Mouse (Mus musculus) MEL (cell line): ENCODE measurements around the gene H3f3b.

Experiments used
- CHD2 ChIP-seq: IDR thresholded peaks from 2 replicates; pipeline ENCODE4 v1.6.1; 2011; ENCODE audit warnings: low read length, improper control_type of control experiment
- CTCF ChIP-seq, 3 experiments: IDR thresholded peaks in 2 of 3; conservative IDR thresholded peaks in 1 of 3; 2 replicates each; pipeline ENCODE4 v1.5.1; 2011 to 2012; ENCODE audit warnings: low read length in 3 of 3, low read depth in 2 of 3, mild to moderate bottlenecking in 2 of 3, improper control_type of control experiment in 1 of 3, inconsistent platforms in 1 of 3, mixed read lengths in 1 of 3, moderate library complexity in 1 of 3; ENCODE audit not compliant: control insufficient read depth in 1 of 3, insufficient read depth in 1 of 3, poor library complexity in 1 of 3, severe bottlenecking in 1 of 3
- EP300 ChIP-seq, 2 experiments: IDR thresholded peaks; 2 replicates each; pipeline ENCODE4 v1.6.1; 2011; ENCODE audit warnings: improper control_type of control experiment in 2 of 2, low read length in 2 of 2, low read depth in 1 of 2, mild to moderate bottlenecking in 1 of 2
- GABPA ChIP-seq: IDR thresholded peaks from 2 replicates; pipeline ENCODE4 v1.6.1; 2012; ENCODE audit warnings: low read depth, mild to moderate bottlenecking, inconsistent platforms, low read length, improper control_type of control experiment, moderate library complexity
- POLR2A ChIP-seq, 2 experiments: IDR thresholded peaks; 2 replicates each; pipeline ENCODE4 v1.6.1; 2011 to 2012; ENCODE audit warnings: low read length in 2 of 2, mild to moderate bottlenecking in 2 of 2, control low read depth in 1 of 2, improper control_type of control experiment in 1 of 2, low read depth in 1 of 2, moderate library complexity in 1 of 2; ENCODE audit not compliant: control insufficient read depth in 1 of 2, insufficient read depth in 1 of 2, poor library complexity in 1 of 2
- SMC3 ChIP-seq: IDR thresholded peaks from 2 replicates; pipeline ENCODE4 v1.6.1; 2011; ENCODE audit warnings: low read depth, low read length, improper control_type of control experiment
- TCF12 ChIP-seq: IDR thresholded peaks from 2 replicates; pipeline ENCODE4 v1.6.1; 2014; ENCODE audit warnings: low read depth, mild to moderate bottlenecking, inconsistent platforms, low read length, improper control_type of control experiment, moderate library complexity
- USF1 ChIP-seq: IDR thresholded peaks from 2 replicates; pipeline ENCODE4 v1.6.1; 2014; ENCODE audit warnings: low read depth, mild to moderate bottlenecking, inconsistent platforms, low read length, improper control_type of control experiment, moderate library complexity
- USF2 ChIP-seq, 2 experiments: IDR thresholded peaks; 2 replicates each; pipeline ENCODE4 v1.6.1; 2011 to 2012; ENCODE audit warnings: improper control_type of control experiment in 2 of 2, low read length in 2 of 2, borderline replicate concordance in 1 of 2, inconsistent platforms in 1 of 2, low read depth in 1 of 2, mild to moderate bottlenecking in 1 of 2; ENCODE audit not compliant: insufficient read depth in 1 of 2
- ZC3H11A ChIP-seq: IDR thresholded peaks from 2 replicates; pipeline ENCODE4 v1.6.1; 2012; ENCODE audit warnings: low read depth, mild to moderate bottlenecking, inconsistent platforms, low read length, improper control_type of control experiment

GRCm38 (mm10) chr11:116030898-116031845 lies 3.4 kb upstream of the H3f3b start:
- no peak for TF ChIP-seq USF2 (IDR thresholded peaks at IDR 0.05; ENCODE audit: borderline replicate concordance in 1 of 2, insufficient read depth in 1 of 2, low read depth in 1 of 2, low read length in 2 of 2)
- TF ChIP-seq CTCF (IDR thresholded peaks at IDR 0.05 in 2 of 3, conservative IDR thresholded peaks at IDR 0.05 in 1 of 3; ENCODE audit: control insufficient read depth in 1 of 3, insufficient read depth in 1 of 3, low read depth in 2 of 3, low read length in 3 of 3, poor library complexity in 1 of 3, severe bottlenecking in 1 of 3), result peak in 2 of 3 experiments; percentile 29 to 41; a peak in 4 of 6 replicates
- TF ChIP-seq TCF12, result no peak
- peak in 1 of 2 experiments; percentile 41; a peak in 1 of 4 replicates for TF ChIP-seq POLR2A (IDR thresholded peaks at IDR 0.05; ENCODE audit: control insufficient read depth in 1 of 2, insufficient read depth in 1 of 2, low read depth in 1 of 2, low read length in 2 of 2, poor library complexity in 1 of 2)
- 0 out of 4 replicates have a peak, but pooled peaks of 1 of the 2 experiments have one; percentile 10 for TF ChIP-seq EP300 (IDR thresholded peaks at IDR 0.05; ENCODE audit: low read depth in 1 of 2, low read length in 2 of 2)
- no peak for TF ChIP-seq USF1
- no peak for TF ChIP-seq CHD2
- TF ChIP-seq GABPA, result no peak
- no peak for TF ChIP-seq ZC3H11A
- TF ChIP-seq SMC3, result 0 out of 2 replicates have a peak, but pooled peaks have one; percentile 0
